Mouse (Mus musculus): ENCODE measurements around the gene Ttll11.

Ttll11 gene

DNA sequence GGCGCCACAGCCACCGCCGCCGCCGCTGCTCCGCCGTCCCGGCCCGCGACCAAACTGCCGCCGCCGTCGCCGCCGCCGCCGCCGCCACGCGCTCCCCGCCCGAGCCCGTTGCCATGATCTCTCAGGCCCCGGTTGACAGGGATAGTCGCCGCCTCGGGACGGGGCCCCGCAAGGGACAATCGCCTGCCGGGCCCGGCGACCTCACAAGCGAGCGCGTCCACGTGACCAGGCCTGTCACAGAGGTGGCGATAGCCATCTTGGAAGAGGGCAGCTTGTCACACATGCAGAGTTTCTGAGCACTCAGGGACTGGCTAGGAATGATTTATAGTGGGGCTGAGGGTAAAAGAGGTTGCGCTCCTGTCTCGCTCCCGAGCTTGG lies at the start of gene Ttll11:
Gene Ttll11 (minus strand): TSS at position 270 of the 378 bp plus-strand sequence.
- peak; percentile 94 for DNase-seq

DNA sequence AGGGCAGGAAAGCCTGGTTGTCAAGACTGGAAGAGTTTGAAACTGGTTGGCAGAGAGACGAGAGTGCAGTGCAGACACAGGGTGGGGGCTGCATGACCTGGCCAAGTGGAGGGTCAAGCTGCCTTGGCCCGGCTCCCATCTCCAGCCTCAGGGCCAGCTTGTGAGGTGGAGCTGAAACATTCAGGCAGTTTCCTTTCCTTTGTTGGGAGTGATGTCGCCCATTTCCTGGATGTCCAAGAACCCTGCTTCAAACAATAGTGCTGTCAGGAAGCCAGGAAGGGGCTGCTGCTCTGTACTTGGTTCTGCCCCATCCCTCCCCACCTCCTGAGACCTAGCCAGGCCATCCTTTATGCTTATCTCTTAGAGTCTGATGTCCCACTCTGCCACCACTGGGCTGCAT lies 43.6 kb upstream of the Ttll11 start:
- no peak for DNase-seq

DNA sequence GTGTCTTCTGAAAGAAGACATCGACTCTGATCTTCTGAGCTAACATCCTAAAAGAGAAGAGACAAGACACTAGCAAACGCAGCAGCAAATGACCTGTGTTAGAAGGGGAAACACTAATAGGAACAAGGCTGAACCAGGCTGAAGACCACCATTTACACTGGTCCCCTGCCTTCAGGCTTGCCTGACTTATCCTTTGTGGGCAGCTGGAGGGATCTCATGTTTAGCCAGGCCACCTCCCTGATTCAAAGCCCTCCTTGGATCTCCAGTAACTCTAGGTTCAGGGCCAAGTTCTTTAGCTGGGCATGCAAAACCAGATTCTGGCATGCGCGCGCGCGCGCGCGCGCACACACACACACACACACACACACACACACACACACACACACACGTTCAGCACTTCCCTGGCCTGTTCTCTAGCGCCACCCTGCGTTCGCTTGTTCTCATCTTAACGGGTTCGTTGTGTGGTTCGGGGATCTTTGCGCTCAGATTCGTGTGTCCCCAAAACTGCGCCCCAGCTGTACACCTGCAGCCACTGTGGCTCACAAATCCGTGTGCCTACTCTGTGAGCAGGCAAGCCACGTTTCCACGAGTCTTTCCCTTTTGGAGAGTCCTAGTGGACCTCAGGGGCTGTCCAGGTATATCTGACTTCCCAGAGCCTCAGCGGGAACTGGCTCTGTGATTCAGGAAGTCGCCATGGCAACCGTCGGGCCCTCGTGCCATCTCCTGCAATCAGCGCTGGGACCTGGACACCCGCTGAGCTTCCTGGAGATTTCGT lies 41.9 kb upstream of the Ttll11 start:
- DNase-seq: peak; percentile 98

DNA sequence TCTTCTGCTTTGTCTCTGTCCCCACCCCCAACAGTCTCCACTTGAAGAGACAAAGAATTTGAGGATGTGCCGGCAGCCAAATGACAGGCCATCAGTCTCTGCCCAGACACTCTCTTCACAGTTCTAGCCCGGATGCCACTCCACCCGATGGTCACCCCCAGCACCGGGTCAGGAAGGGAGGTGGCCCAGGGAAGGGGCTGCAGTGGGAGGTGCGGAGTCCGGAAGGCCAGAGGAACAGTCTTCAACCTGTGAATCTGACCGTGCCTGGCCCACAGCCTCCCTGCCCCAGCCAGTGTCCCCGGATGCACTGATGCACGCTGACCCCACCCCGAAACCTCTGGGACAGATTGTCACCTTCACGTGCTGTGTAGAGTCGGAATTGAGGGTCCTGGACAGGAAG lies 33.3 kb upstream of the Ttll11 start:
- no peak for DNase-seq

DNA sequence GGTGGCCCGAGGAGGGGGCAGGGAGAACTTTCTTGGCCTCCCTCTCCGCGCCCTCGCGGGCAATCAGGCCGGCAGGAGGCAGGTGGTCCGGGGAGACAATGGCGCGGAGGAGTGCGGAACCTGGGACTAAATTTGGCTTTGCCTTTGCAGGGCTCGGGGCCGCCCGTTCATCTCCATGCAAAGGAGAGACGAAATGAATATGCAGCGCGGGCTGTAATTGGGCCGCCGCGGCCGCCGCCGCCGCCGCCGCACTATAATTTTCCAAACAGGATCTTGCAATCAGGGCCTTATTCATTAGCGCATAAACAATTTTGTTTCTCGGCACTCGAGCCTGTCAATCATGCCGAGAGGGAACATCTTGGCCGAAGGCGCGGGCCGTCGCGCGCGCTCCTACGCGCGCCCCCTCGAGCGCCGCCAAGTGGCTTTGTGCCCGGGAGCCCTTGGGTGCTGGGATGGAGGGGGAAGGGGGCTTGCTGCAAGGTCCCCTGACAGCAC lies 31.7 kb upstream of the Ttll11 start:
- peak; percentile 45 for DNase-seq

DNA sequence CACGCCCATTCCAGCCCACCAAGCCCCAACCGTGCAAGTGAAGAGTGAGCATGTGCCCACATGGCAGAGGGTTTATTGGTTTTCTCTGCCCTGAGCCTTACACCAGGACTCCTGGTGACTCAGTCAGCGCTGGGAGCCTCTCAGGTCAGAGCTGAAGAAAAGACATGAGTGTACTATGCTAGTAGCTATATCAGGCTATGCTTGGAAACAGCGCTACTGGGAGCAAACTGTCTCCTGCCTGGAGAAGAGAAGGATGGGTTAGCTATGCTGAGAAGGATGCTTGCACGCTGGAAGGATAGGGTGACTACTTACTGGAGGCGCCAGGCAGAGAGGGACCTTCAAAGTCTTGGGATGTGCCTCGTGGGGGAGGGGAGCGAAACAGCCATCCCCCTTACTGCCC lies 30.9 kb upstream of the Ttll11 start:
- no peak for DNase-seq

DNA sequence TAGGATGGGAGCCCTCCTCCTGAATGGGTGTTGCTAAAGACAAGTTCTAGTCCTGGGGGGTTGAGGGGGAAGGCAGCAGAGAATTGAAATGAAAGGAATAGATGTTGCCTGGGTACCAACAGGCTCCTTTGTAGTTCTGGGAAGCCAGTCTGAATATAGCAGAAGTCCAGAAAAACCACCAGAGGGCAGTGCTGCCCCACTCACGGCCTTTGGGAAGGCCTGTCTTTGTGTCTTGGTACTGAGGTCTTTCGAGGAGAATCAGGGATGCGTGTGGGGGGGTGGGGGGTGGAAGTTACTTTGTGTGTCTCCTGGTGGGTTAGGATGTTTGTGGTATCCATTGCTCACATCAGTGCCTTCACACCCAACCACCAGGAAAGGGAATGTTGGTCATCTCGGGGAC lies 29.7 kb upstream of the Ttll11 start:
- DNase-seq: peak; percentile 64

DNA sequence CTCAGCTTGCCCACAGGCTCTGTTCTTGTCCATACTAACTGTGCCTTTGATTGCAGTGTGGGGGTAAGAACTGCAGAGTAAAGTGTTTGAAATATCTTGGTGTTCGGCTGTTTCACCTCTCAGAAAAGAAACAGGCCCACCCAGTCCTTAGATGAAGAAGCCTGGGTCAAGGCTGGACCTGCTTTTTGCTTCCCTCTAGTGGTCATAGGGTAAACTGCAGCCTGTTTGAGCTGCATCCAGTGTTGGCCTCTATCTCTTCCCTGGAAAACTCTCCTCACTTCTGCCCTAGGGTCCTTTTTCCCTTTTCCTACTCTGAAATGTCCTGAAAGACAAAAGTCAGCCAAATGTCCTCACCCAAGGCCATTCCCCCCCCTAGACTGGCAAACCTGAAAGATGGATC lies 28.4 kb upstream of the Ttll11 start:
- no peak for DNase-seq

DNA sequence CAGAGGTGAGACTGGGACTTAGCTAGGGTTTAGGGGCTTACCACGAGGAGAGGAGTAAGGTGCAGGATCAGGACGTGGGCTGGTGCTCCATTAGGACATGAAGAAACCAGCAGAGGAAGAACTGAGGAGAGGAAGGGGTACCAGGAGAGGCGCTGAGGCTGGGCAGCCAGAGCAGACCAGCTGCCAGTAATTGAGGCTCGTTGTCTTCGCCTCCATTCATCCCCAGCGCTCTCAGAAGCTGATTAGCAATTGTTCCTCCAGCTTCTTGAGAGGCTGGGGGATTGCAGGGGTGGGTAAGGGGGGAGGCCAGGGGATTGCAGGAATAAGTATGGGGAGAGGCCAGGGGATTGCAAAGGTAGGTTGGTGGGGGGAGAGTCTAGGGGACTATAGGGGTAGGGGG lies 22.5 kb upstream of the Ttll11 start:
- DNase-seq: no peak

DNA sequence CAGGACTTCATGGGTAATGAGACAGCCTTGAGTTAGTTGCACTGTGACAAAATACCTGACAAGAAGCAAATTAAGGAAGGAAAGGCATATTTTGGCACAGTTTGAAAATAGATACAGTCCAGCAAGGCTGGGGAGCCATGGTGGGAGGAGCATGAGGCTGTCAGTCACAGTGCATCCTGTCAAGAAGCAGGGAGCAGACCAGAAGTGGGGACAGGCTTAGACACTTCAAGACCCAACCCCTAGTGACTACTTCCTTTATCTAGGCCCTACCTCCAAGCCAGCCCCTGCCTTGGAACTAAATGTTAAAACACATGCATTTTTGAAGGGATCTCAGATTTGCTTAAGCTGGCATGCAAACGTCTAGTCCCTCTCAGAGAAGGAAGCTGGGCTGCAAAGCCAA lies 20.7 kb upstream of the Ttll11 start:
- no peak for DNase-seq

DNA sequence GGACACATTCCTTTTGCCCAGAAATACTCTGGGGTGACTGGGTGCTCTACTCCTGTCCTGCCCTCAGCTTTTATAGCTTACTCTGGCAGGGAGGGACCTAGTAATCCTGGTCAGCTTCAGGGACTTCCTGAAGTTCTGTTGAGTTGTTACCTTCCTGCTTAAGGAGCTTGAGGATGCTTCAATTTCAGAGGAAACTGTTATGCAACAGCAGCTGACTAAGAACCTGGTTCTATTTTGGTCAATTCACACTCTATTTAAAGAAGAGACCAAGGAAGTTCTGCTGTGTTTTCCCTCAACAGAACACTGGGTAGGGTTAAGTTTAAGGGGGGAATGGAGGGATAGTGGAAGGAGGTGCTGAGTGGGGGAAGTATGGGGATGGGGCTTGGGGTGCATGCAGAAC lies 19.5 kb upstream of the Ttll11 start:
- no peak for DNase-seq

DNA sequence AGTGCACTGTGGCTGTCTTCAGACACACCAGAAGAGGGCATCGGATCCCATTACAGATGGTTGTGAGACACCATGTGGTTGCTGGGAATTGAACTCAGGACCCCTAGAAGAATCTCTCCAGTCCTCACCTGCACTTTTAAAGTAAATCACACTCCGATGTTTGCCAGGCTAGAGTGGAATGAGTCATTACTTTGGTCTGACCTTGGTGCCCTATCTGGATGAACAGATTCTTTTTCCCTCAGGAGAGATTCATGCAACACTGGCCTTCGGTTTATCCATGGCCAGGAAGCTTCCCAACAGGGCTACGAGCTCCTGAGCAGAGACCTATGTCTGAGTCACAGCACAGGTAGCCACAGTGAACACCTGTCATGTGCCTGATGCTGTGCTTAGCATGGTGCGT lies 18.7 kb upstream of the Ttll11 start:
- DNase-seq: no peak

DNA sequence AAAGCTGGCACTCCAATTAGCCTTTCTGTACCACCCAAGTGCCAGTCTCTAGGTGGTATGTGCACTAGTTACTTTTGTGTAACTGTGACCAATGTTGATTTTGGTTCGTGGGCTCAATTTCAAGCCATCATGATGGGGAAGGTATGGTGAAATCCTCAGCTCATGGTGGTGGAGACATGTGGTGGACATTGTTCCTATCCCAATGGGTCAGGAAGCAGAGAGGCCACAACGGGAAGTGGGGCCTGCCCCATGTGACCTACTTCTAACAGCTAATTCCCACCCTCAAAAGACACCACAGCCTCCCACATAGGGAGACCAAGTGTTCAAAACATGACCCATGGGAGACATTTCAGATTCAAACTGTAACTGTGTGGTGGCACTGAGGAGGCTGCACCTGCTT lies 17.0 kb upstream of the Ttll11 start:
- DNase-seq: no peak

DNA sequence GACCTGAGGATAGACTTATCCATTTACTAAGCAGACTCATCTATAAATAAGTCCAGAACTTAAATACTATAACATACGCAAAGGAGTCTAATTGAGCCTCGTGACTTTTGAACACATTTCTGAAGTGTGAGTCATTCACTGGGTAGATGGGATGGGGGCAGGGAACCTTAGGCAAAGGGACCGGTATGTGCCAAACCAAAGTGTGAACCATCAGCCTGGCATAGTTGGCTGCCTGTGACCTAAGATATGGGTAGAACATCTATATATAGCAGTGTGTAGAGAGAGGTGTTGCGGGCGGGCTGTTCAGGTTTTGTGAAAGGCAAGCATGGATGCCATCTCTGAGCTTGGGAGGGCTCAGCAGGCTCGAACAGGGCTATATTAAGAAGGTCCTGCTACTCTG lies 14.6 kb upstream of the Ttll11 start:
- DNase-seq: no peak

DNA sequence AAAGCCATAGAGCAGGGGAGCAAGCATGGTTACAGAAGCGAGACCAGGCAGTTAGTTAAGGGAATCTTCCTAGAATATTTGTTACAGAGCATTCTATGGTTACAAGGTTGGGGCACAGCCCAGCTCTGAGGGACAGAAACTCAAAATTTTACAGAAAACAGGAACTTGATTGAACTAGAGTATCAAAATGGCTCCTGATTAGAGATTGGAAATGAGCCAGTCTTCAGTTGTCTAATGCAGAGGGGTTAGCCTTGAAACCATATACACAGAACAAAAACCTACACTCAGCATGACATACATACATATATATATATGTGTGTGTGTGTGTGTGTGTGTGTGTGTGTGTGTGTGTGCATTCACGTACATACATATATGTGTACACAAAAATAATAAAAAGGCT lies 13.8 kb upstream of the Ttll11 start:
- no peak for DNase-seq

DNA sequence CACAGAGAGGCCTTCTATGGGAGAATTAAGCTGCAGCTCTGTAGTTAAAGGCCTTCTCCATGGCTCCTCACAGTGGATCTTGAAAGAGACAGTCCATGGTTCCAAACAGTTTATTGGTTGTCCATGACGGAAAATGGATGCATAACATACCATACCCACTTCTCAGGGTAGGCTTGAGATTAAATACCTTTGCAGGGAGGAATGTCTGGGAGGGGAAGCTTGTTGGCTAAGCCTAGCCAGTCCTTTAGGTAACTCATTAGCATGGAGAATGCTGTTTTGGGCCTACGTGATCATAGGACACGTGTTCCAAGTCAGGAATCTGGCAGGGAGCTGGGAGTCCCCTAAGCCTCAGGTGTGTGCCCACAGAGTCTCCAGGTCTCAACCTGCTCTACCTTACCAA lies 12.5 kb upstream of the Ttll11 start:
- DNase-seq: no peak

DNA sequence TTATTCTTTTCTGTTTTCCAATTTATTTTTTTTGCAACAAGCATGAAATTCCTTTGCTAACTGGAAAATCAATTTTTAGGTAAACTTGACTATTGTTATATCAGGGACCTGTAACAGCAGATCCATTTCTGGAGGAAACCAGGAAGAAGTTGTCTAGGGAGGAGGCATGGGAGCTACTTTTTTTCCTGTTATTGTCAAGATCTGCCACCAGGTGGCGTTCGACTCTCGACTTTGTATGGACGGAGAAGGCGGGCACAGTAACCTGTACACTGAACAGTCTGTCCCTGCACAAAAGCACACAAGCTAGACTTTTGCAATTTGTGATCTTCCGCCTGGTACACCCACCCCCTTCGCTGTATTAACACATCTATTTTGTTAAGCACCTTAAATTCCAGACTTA lies 4.2 kb upstream of the Ttll11 start:
- DNase-seq: peak; percentile 63

DNA sequence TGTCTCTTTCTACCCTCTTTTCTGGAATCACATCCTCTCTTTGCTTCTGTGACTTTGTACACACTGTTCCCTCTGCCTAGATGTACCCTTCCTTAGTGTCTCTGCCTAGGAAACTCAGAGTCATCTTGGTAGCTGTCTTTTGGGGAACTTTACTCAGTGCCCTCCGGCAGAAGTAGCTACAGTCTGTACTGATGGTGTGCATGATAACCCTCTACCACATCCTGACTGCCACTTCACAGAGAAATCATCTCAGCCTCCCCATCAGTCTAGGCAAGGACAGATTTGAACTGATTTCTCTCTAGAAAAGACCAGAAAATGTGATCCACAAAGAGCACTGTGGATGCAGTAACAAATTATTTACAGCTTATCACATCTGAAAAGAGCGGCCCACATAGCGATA lies 2.2 kb upstream of the Ttll11 start:
- no peak for DNase-seq

DNA sequence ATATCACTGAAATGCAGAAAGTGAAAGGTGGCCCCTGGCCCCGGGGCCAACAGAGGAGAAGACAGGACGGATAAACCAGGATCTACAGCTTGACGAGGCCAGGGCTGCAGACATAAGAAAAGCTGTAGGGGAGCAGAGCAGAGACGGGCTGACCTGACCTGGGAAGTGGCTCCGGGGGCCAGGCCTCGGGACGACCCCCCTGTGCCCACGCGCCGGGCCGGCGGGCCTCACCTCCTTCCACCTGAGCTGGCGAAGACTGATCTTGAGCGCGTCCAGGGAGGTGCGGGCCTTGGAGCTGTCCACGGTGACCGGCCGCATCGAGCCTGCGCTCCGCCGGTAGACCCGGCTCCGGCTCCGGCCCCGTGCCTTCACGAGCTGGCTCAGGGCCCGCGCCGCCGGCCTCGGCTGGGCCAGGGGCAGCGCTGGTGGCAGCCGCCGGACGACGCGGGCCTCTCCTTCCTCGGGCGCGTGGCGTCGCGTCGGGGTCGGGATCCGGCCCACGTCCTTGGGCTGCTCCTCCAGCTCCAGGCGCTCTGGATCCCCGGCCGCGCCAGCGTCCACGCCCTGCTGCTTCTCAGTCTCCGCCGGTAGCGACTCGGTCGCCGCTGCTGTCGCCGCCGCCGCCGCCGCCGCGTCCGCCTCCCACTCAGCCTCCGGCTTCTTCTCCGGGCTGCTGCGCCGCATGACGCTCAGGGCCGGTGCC lies 621 bp downstream of the Ttll11 start:
- DNase-seq: peak; percentile 59

DNA sequence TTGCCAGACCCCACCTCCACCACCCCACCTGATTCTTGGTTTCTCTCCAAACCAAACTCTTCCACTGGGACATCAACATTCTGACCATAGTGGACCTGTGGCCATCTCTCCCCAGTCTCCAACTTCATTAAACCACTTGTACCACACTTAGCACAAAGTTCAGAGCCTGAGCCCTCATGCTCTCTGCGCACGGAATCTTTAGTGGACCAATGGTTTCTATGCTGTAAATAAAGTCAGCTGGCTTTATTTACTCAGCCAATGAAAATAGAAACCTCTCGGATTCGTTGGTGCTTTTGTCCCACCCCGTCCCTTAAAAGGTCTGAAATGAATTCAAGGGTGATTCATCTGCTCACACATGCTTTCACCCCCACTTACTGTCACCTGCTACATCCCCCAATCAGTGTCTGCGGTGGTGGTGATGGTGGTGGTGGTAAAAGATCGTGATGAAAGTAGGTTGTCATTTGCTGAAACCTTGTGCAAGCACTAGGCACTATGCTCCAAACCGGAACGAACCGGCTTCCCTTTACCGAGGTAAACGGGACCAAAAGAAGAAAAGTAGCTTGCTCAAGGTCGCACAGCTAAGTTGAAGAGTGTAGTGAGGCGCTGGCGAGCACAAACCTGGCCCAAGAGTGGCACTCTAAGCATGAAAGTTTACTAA lies 1.3 kb downstream of the Ttll11 start:
- DNase-seq: no peak

DNA sequence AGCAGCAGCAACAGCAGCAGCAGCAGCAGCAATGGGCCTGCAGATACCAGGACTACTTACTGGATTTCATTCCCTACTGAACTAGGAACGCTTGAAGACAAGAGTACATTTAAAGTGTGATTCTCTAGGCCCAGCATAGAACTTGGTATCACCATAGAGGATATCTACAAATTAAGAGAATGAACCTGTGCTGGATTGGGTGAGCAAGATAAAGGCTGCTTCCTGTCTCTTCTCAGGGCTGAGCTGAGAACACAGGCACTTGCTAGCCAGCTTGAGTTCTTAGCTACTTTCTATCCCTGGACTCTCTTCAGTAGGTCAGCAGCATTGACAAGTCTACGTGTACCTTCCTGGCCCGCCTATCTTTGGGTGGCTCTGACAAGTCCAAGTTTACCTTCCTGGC lies 2.0 kb downstream of the Ttll11 start:
- DNase-seq: no peak

DNA sequence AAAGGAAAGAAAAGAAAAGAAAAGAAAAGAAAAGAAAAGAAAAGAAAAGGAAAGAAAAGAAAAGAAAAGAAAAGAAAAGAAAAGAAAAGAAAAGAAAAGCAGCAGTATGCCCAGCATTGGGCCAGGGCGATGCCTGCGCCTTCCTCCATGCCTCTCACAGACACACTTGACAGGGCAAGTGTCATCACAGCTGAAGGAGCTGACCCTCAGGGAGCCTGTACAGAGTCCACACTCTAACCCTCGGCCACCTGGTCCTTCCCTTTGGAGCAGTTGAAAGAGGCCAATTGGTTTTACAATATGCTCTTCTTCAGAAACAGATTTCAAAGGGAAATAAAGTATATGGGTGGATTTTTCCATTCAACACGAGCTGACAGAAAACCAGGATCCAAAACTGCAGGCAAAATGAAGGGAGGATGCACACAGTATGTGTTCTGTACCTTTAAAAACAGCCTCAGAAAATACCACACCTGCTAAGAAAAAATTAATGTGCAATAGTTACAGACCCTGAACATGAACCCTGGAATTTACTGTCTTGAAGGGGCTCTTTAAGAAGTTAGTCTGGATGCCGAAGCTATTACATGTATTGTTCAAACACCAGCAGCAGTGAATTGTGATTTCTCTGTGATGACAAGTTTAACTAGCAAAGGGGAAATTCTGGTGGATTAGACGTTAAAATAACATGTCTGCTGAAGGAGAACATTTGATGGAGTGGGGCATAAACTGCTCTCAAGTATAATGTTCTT lies 7.3 kb downstream of the Ttll11 start:
- DNase-seq: no peak

DNA sequence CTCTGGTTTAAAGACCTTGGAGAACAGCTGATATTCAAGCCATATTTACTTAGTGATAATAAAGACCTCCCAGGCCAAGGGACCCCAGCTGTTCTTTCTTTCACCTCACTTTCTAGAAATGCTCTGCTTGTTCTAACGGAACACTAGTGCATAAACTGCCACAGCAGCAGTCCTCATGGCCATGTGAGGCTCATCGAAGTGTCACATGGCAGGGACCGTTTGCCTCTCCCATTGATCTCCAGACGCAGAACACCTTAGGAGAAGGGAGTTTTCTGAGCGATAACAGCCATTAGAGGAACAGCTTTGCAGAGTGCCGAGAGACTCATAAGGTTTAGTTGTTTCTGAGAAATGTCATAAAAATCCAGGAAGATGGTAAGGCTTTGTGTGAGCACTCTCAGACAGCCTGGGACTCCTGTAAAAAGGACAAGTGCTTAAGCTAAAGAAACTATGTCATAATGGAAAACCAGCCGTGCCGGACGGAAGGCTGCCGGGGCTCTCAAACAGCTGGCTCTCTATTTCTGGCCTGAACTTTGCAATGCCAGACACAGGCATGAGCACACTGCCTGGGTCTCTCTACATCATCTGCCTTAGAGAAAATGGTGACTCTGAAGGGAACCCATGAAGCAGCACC lies 13.7 kb downstream of the Ttll11 start:
- no peak for DNase-seq

Measured in right cerebral cortex, postnatal 14 days (tissue).